Mouse (Mus musculus): ENCODE data around the gene Sox1. TPM values are rescaled to one million over a fixed set of nuclear protein-coding genes. Genes with fewer than 3 reads are reported as not detected.

The Sox1 gene
- polyA plus RNA-seq, 1 experiment from 2014 or later = not detected

- Histone ChIP-seq H3K9ac (ENCODE audit: low read depth, low read length) (no peak overlapping the region), H3K4me1 (replicated peaks; ENCODE audit: control insufficient read depth, insufficient read depth, low read length) (no peaks in the 10 kb centered on the region), H3K27ac (ENCODE audit: low read depth, low read length) (no peak overlapping the region), H3K4me2 (no peak overlapping the region), H3K27me3 (replicated peaks; ENCODE audit: control insufficient read depth, insufficient read depth, low read length) (peaks cover 81% of the 10 kb centered on the region), H3K9me3 (ENCODE audit: control insufficient read depth, low read length) (no peaks in the 10 kb centered on the region), H3K4me3 (ENCODE audit: low read depth, low read length) (no peak overlapping the region), H3K36me3 (ENCODE audit: control insufficient read depth, insufficient read depth, low read length) (no peaks in the 10 kb centered on the region)
- no peak for DNase-seq (ENCODE audit: low spot score)
- ATAC-seq (replicated peaks; ENCODE audit: low FRiP score) = no peak
- WGBS = 20% methylated on average over 26 of the region's 26 CpGs
Measured at GRCm38 (mm10) chr8:12427886-12428799, 33.0 kb downstream of the Sox1 start.

GRCm38 (mm10) chr8:12428931-12429330, 33.8 kb downstream of the Sox1 start:
- Histone ChIP-seq H3K27ac (ENCODE audit: low read depth, low read length) (no peak overlapping the region), H3K9me3 (ENCODE audit: control insufficient read depth, low read length) (no peaks in the 10 kb centered on the region), H3K4me1 (replicated peaks; ENCODE audit: control insufficient read depth, insufficient read depth, low read length) (no peaks in the 10 kb centered on the region), H3K4me2 (no peak overlapping the region), H3K27me3 (replicated peaks; ENCODE audit: control insufficient read depth, insufficient read depth, low read length) (peaks cover 85% of the 10 kb centered on the region), H3K9ac (ENCODE audit: low read depth, low read length) (no peak overlapping the region), H3K4me3 (ENCODE audit: low read depth, low read length) (no peak overlapping the region), H3K36me3 (ENCODE audit: control insufficient read depth, insufficient read depth, low read length) (no peaks in the 10 kb centered on the region)
- ATAC-seq (replicated peaks; ENCODE audit: low FRiP score) = no peak
- WGBS = 43% methylated on average over 5 of the region's 5 CpGs
- no peak for DNase-seq (ENCODE audit: low spot score)

- H3K4me2 ChIP-seq = no peak overlapping the region
- no peak for ATAC-seq (replicated peaks; ENCODE audit: low FRiP score)
- H3K27ac ChIP-seq (ENCODE audit: low read depth, low read length) = no peak overlapping the region
- no peak overlapping the region for H3K9ac ChIP-seq (ENCODE audit: low read depth, low read length)
- no peak overlapping the region for H3K4me3 ChIP-seq (ENCODE audit: low read depth, low read length)
- H3K36me3 ChIP-seq (ENCODE audit: control insufficient read depth, insufficient read depth, low read length) = no peaks in the 10 kb centered on the region
- DNase-seq (ENCODE audit: low spot score) = no peak
- H3K9me3 ChIP-seq (ENCODE audit: control insufficient read depth, low read length) = no peaks in the 10 kb centered on the region
- peaks cover 86% of the 10 kb centered on the region for H3K27me3 ChIP-seq (replicated peaks; ENCODE audit: control insufficient read depth, insufficient read depth, low read length)
- H3K4me1 ChIP-seq (replicated peaks; ENCODE audit: control insufficient read depth, insufficient read depth, low read length) = no peaks in the 10 kb centered on the region
- 12% methylated on average over 9 of the region's 9 CpGs for WGBS
Measured at GRCm38 (mm10) chr8:12429601-12430172, 34.6 kb downstream of the Sox1 start.

GRCm38 (mm10) chr8:12430173-12430899, 35.2 kb downstream of the Sox1 start:
- Histone ChIP-seq H3K9me3 (ENCODE audit: control insufficient read depth, low read length) (no peaks in the 10 kb centered on the region), H3K9ac (ENCODE audit: low read depth, low read length) (no peak overlapping the region), H3K27ac (ENCODE audit: low read depth, low read length) (no peak overlapping the region), H3K4me2 (no peak overlapping the region), H3K4me1 (replicated peaks; ENCODE audit: control insufficient read depth, insufficient read depth, low read length) (no peaks in the 10 kb centered on the region), H3K36me3 (ENCODE audit: control insufficient read depth, insufficient read depth, low read length) (no peaks in the 10 kb centered on the region), H3K27me3 (replicated peaks; ENCODE audit: control insufficient read depth, insufficient read depth, low read length) (peaks cover 81% of the 10 kb centered on the region), H3K4me3 (ENCODE audit: low read depth, low read length) (no peak overlapping the region)
- 2% methylated on average over 46 of the region's 46 CpGs for WGBS
- DNase-seq (ENCODE audit: low spot score) (no peak), ATAC-seq (replicated peaks; ENCODE audit: low FRiP score) (no peak)

GRCm38 (mm10) chr8:12430900-12431737, 36.0 kb downstream of the Sox1 start:
- 3% methylated on average over 51 of the region's 51 CpGs for WGBS
- H3K27ac ChIP-seq (ENCODE audit: low read depth, low read length) = no peak overlapping the region
- H3K4me3 ChIP-seq (ENCODE audit: low read depth, low read length) = no peak overlapping the region
- ATAC-seq (replicated peaks; ENCODE audit: low FRiP score) (no peak), DNase-seq (ENCODE audit: low spot score) (no peak)
- H3K27me3 ChIP-seq (replicated peaks; ENCODE audit: control insufficient read depth, insufficient read depth, low read length) = peaks cover 78% of the 10 kb centered on the region
- H3K36me3 ChIP-seq (ENCODE audit: control insufficient read depth, insufficient read depth, low read length) = no peaks in the 10 kb centered on the region
- no peak overlapping the region for H3K4me2 ChIP-seq
- H3K9me3 ChIP-seq (ENCODE audit: control insufficient read depth, low read length) = no peaks in the 10 kb centered on the region
- no peaks in the 10 kb centered on the region for H3K4me1 ChIP-seq (replicated peaks; ENCODE audit: control insufficient read depth, insufficient read depth, low read length)
- no peak overlapping the region for H3K9ac ChIP-seq (ENCODE audit: low read depth, low read length)

GRCm38 (mm10) chr8:12431738-12432055, 36.6 kb downstream of the Sox1 start:
- ATAC-seq (replicated peaks; ENCODE audit: low FRiP score) = no peak
- Histone ChIP-seq H3K4me1 (replicated peaks; ENCODE audit: control insufficient read depth, insufficient read depth, low read length) (no peaks in the 10 kb centered on the region), H3K9me3 (ENCODE audit: control insufficient read depth, low read length) (no peaks in the 10 kb centered on the region), H3K27ac (ENCODE audit: low read depth, low read length) (no peak overlapping the region), H3K36me3 (ENCODE audit: control insufficient read depth, insufficient read depth, low read length) (no peaks in the 10 kb centered on the region), H3K4me2 (no peak overlapping the region), H3K27me3 (replicated peaks; ENCODE audit: control insufficient read depth, insufficient read depth, low read length) (peaks cover 75% of the 10 kb centered on the region), H3K9ac (ENCODE audit: low read depth, low read length) (no peak overlapping the region), H3K4me3 (ENCODE audit: low read depth, low read length) (no peak overlapping the region)
- 59% methylated on average over 6 of the region's 6 CpGs for WGBS
- DNase-seq (ENCODE audit: low spot score) = no peak

- H3K9me3 ChIP-seq (ENCODE audit: control insufficient read depth, low read length) = no peaks in the 10 kb centered on the region
- no peak overlapping the region for H3K4me2 ChIP-seq
- H3K27me3 ChIP-seq (replicated peaks; ENCODE audit: control insufficient read depth, insufficient read depth, low read length) = peaks cover 66% of the 10 kb centered on the region
- no peak overlapping the region for H3K27ac ChIP-seq (ENCODE audit: low read depth, low read length)
- no peak overlapping the region for H3K4me3 ChIP-seq (ENCODE audit: low read depth, low read length)
- DNase-seq (ENCODE audit: low spot score) (no peak), ATAC-seq (replicated peaks; ENCODE audit: low FRiP score) (no peak)
- no peak overlapping the region for H3K9ac ChIP-seq (ENCODE audit: low read depth, low read length)
- H3K4me1 ChIP-seq (replicated peaks; ENCODE audit: control insufficient read depth, insufficient read depth, low read length) = no peaks in the 10 kb centered on the region
- H3K36me3 ChIP-seq (ENCODE audit: control insufficient read depth, insufficient read depth, low read length) = no peaks in the 10 kb centered on the region
- 72% methylated on average over 7 of the region's 7 CpGs for WGBS
Measured at GRCm38 (mm10) chr8:12432546-12432945, 37.5 kb downstream of the Sox1 start.

- H3K27me3 ChIP-seq (replicated peaks; ENCODE audit: control insufficient read depth, insufficient read depth, low read length) = peaks cover 44% of the 10 kb centered on the region
- WGBS = 58% methylated on average over 3 of the region's 3 CpGs
Measured at GRCm38 (mm10) chr8:12434771-12435170, 39.7 kb downstream of the Sox1 start.

More at GRCm38 (mm10) chr8:12434771-12435170, 39.7 kb downstream of the Sox1 start:
- no peaks in the 10 kb centered on the region for H3K4me1 ChIP-seq (replicated peaks; ENCODE audit: control insufficient read depth, insufficient read depth, low read length)
- no peak overlapping the region for H3K4me3 ChIP-seq (ENCODE audit: low read depth, low read length)
- no peak overlapping the region for H3K4me2 ChIP-seq
- no peak overlapping the region for H3K27ac ChIP-seq (ENCODE audit: low read depth, low read length)
- no peak overlapping the region for H3K9ac ChIP-seq (ENCODE audit: low read depth, low read length)
- ATAC-seq (replicated peaks; ENCODE audit: low FRiP score) (no peak), DNase-seq (ENCODE audit: low spot score) (no peak)
- no peaks in the 10 kb centered on the region for H3K9me3 ChIP-seq (ENCODE audit: control insufficient read depth, low read length)
- H3K36me3 ChIP-seq (ENCODE audit: control insufficient read depth, insufficient read depth, low read length) = no peaks in the 10 kb centered on the region

Data from liver, embryonic 11.5 days (tissue).